Mouse (Mus musculus): ENCODE results near the gene Olfr653.

Olfr653 gene

GRCm38 (mm10) chr7:104577014-104577413, at the start of gene Olfr653:
Gene Olfr653 (plus strand): TSS chr7:104577314.
- no peak for DNase-seq (ENCODE audit: low read depth, low spot score)

- no peak for DNase-seq (ENCODE audit: low read depth, low spot score)
Measured at GRCm38 (mm10) chr7:104549833-104550232, 27.3 kb upstream of the Olfr653 start, which contains the start of gene Olfr651. Gene Olfr651 (plus strand): TSS chr7:104550133.

- no peak for DNase-seq (ENCODE audit: low read depth, low spot score)
Measured at GRCm38 (mm10) chr7:104552700-104553099, 24.4 kb upstream of the Olfr653 start.

GRCm38 (mm10) chr7:104560601-104561000, 16.5 kb upstream of the Olfr653 start, which contains the start of gene Olfr652:
Gene Olfr652 (plus strand): TSS chr7:104560901.
- DNase-seq (ENCODE audit: low read depth, low spot score), result no peak

- DNase-seq (ENCODE audit: low read depth, low spot score), result no peak
Measured at GRCm38 (mm10) chr7:104580846-104581245, 3.7 kb downstream of the Olfr653 start.

- DNase-seq (ENCODE audit: low read depth, low spot score), result no peak
Measured at GRCm38 (mm10) chr7:104581429-104581828, 4.3 kb downstream of the Olfr653 start.

- DNase-seq (ENCODE audit: low read depth, low spot score), result no peak
Measured at GRCm38 (mm10) chr7:104586725-104587124, 9.6 kb downstream of the Olfr653 start, which contains the start of gene Olfr654. Gene Olfr654 (plus strand): TSS chr7:104587025.

- DNase-seq (ENCODE audit: low read depth, low spot score), result no peak
Measured at GRCm38 (mm10) chr7:104588274-104588673, 11.2 kb downstream of the Olfr653 start.

- no peak for DNase-seq (ENCODE audit: low read depth, low spot score)
Measured at GRCm38 (mm10) chr7:104601679-104602078, 24.6 kb downstream of the Olfr653 start, which contains the start of gene Olfr655. Gene Olfr655 (minus strand): TSS chr7:104601779.

- peak; percentile 28 for DNase-seq (ENCODE audit: low read depth, low spot score)
Measured at GRCm38 (mm10) chr7:104603173-104603572, 26.1 kb downstream of the Olfr653 start.

GRCm38 (mm10) chr7:104604727-104605126, 27.6 kb downstream of the Olfr653 start:
- DNase-seq (ENCODE audit: low read depth, low spot score), result no peak

- DNase-seq (ENCODE audit: low read depth, low spot score), result no peak
Measured at GRCm38 (mm10) chr7:104613655-104614054, 36.5 kb downstream of the Olfr653 start, which contains the start of gene Olfr656. Gene Olfr656 (plus strand): TSS chr7:104613955.

GRCm38 (mm10) chr7:104624494-104624893, 47.4 kb downstream of the Olfr653 start, which contains the start of gene Olfr657:
Gene Olfr657 (plus strand): TSS chr7:104624794.
- no peak for DNase-seq (ENCODE audit: low read depth, low spot score)
